ENCODE assay signal across 7 mouse cellular contexts in the genomic region with DNA sequence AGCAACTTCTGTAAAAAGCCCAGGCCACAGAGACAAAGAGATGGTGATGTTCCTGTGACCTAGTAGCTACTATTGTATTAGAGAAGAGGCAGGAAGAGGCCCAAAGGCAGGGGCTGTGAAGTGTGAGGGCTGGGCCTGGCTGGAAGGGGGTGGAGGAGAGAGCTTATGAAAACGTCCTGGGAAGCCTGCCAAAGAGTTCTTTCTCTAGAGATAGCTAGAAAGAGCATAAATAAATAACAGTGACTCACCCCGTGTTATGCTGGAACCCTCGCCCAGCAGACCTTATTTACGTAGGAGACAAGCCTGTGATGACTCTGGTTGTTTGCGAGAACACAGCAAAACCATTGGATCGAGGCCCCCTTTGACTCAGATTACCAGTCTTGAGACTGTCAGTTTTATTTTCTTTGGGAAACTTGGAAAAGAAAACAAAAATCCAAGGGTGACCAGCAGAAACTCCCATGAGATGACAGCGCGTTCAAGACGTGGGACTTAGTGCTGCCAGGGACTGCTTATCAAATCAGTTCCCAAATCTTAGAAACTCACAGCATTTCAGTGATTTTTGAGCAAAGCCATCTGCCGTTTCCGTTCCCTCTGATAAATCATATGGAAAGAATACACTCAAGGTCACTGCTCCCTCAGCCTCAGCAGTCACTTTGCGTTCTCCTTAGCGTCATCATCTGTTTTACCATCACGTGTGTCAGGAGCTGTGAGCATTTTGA. TPM values are rescaled to one million over a fixed set of nuclear protein-coding genes. Genes with fewer than 3 reads are reported as not detected.
DNase-seq lines count a peak whose midpoint lies in the region; ATAC-seq and TF ChIP-seq lines count a peak whose summit lies in the region.

No protein-coding gene starts in this region.

- H3K4me1 ChIP-seq in kidney, embryonic 14.5 days (ENCODE audit: control insufficient read depth, insufficient read depth, low read length) = 0 out of 2 replicates have a peak, but pooled peaks cover 5% of the 10 kb centered on the region
- H3K4me1 ChIP-seq in liver, embryonic 13.5 days (replicated peaks) = no peaks in the 10 kb centered on the region

- WGBS in kidney, embryonic 14.5 days = 21% methylated on average over 14 of the region's 14 CpGs
- 52% methylated on average over 14 of the region's 14 CpGs for WGBS in liver, embryonic 13.5 days (ENCODE audit: insufficient replicate concordance)

- DNase-seq in adrenal gland, adult (ENCODE audit: inconsistent age in 2 of 2, low spot score in 1 of 2) = peak; percentile 81 to 95
- peak; percentile 82 for DNase-seq in brain, embryonic 14.5 days (ENCODE audit: low read depth)
- peak; percentile 99 for DNase-seq in heart, adult 11 months
- no peak for DNase-seq in liver, embryonic 13.5 days
- peak; percentile 75 for DNase-seq in retina, postnatal 1 day

- no peaks in the 10 kb centered on the region for H3K27me3 ChIP-seq in kidney, embryonic 14.5 days (ENCODE audit: control insufficient read depth, insufficient read depth, low read length)
- no peaks in the 10 kb centered on the region for H3K27me3 ChIP-seq in liver, embryonic 13.5 days

- peak overlapping the region; percentile 81 for H3K27ac ChIP-seq in kidney, embryonic 14.5 days (ENCODE audit: low read depth, low read length)
- no peak overlapping the region for H3K27ac ChIP-seq in liver, embryonic 13.5 days

- H3K36me3 ChIP-seq in kidney, embryonic 14.5 days (ENCODE audit: control insufficient read depth, insufficient read depth, low read length) = no peaks in the 10 kb centered on the region
- H3K36me3 ChIP-seq in liver, embryonic 13.5 days = no peaks in the 10 kb centered on the region

- no peak for TF ChIP-seq POLR2A in brain, embryonic 14.5 days (IDR thresholded peaks at IDR 0.05; ENCODE audit: borderline replicate concordance, extremely low read depth, insufficient read depth, insufficient read length, poor library complexity, severe bottlenecking)

- H3K4me2 ChIP-seq in kidney, embryonic 14.5 days (replicated peaks; ENCODE audit: low read depth, low read length) = no peak overlapping the region
- no peak overlapping the region for H3K4me2 ChIP-seq in liver, embryonic 13.5 days

- H3K9me3 ChIP-seq in kidney, embryonic 14.5 days (ENCODE audit: control insufficient read depth, low read length) = no peaks in the 10 kb centered on the region
- no peaks in the 10 kb centered on the region for H3K9me3 ChIP-seq in liver, embryonic 13.5 days (replicated peaks)

- H3K9ac ChIP-seq in kidney, embryonic 14.5 days (ENCODE audit: low read depth, low read length) = no peak overlapping the region
- H3K9ac ChIP-seq in liver, embryonic 13.5 days = no peak overlapping the region

- peak; percentile 95 for ATAC-seq in kidney, embryonic 14.5 days (ENCODE audit: low FRiP score, low TSS enrichment)
- ATAC-seq in liver, embryonic 13.5 days (ENCODE audit: low read depth) = peak; percentile 41; the same call in 1 of the 2 replicates
- no peak for ATAC-seq in megakaryocyte-erythroid progenitor cell, adult 5-6 weeks (replicated peaks; ENCODE audit: low FRiP score, low TSS enrichment, poor library complexity, severe bottlenecking)

- no peak overlapping the region for H3K4me3 ChIP-seq in kidney, embryonic 14.5 days (ENCODE audit: low read length)
- no peak overlapping the region for H3K4me3 ChIP-seq in liver, embryonic 13.5 days (replicated peaks)

- TF ChIP-seq CTCF in brain, embryonic 14.5 days (IDR thresholded peaks at IDR 0.05; ENCODE audit: borderline replicate concordance, extremely low read depth, insufficient read depth, insufficient read length) = no peak

RNA-seq across cellular contexts. Expression of gene Adamts1, which starts 46.7 kb away (rescaled TPM):
- 7.8 and 9.7 TPM in 2 replicates for polyA plus RNA-seq in brain, embryonic 14.5 days (2012; rRNA removed)
- 36.8 and 70.7 TPM in 2 replicates for polyA plus RNA-seq in kidney, embryonic 14.5 days (2014; fragmentation: Nextera tagmentation; extraction: Ambion mirVana)
- 6.3 and 8.3 TPM in 2 replicates for polyA plus RNA-seq in liver, embryonic 13.5 days (2015; fragmentation: Nextera tagmentation; extraction: Ambion mirVana)
- not detected in 2 replicates for total RNA-seq in megakaryocyte-erythroid progenitor cell, adult 5-6 weeks (2014; fragmentation: Nextera tagmentation)
- total RNA-seq in megakaryocyte-erythroid progenitor cell, adult 5-6 weeks (2017) = 0.05 TPM in 1 of 2 replicates, not detected in the other
